Mouse (Mus musculus) heart, embryonic 10.5 days (tissue): ENCODE results near the gene Senp7. TPM values are rescaled to one million over a fixed set of nuclear protein-coding genes. Genes with fewer than 3 reads are reported as not detected.
"Not testable (repeated sequence)": the region's sequence is repeated elsewhere in the genome, so short reads cannot be mapped to it uniquely, and the experiment has no call there.

Experiments used
- DNase-seq: peaks from one replicate; pipeline ENCODE4 v3.0.0-alpha.2; 2017; ENCODE audit warnings: low spot score
- H3K27ac ChIP-seq: fragments of 300-500 bp; sonication (generic); 2 replicates; pipeline ENCODE4 v1.5.1; 2016; ENCODE audit warnings: mild to moderate bottlenecking
- H3K27me3 ChIP-seq: fragments of 300-500 bp; sonication (generic); 2 replicates; pipeline ENCODE4 v1.6.1; 2016; ENCODE audit warnings: mild to moderate bottlenecking; ENCODE audit not compliant: poor library complexity, insufficient read depth, severe bottlenecking
- H3K36me3 ChIP-seq: fragments of 300-500 bp; sonication (generic); 2 replicates; pipeline ENCODE4 v1.6.1; 2016; ENCODE audit warnings: mild to moderate bottlenecking, moderate library complexity
- H3K4me1 ChIP-seq: fragments of 300-500 bp; sonication (generic); 2 replicates; pipeline ENCODE4 v1.6.1; 2016; ENCODE audit warnings: mild to moderate bottlenecking
- H3K4me3 ChIP-seq: fragments of 300-500 bp; sonication (generic); 2 replicates; pipeline ENCODE4 v1.5.1; 2016; ENCODE audit warnings: mild to moderate bottlenecking, moderate library complexity
- H3K9me3 ChIP-seq: fragments of 300-500 bp; sonication (generic); 2 replicates; pipeline ENCODE4 v1.6.1; 2016; ENCODE audit warnings: mild to moderate bottlenecking, moderate library complexity
- WGBS: fragments of 180-500 bp; shearing (Covaris S2); methylation state at CpG from one replicate; pipeline ENCODE4 v1.1.7; 2016; 5-methylcytosine and 5-hydroxymethylcytosine counted together
- polyA plus RNA-seq: library from polyadenylated mRNA; unstranded; fragments of >200 nt; fragmentation: Nextera tagmentation; extraction: Ambion mirVana; gene quantifications from 2 replicates; pipeline ENCODE4 v1.2.1, GENCODE M21; 2016

The Senp7 gene
- polyA plus RNA-seq, 1 experiment from 2014 or later = 23.3 TPM

- WGBS = 80% methylated on average over 6 of the region's 6 CpGs
- 0 out of 2 replicates have a peak overlapping the region, but pooled peaks have one; percentile 42 for H3K27ac ChIP-seq
- peaks cover 5% of the 10 kb centered on the region for H3K4me1 ChIP-seq
- H3K27me3 ChIP-seq = no peaks in the 10 kb centered on the region
- H3K36me3 ChIP-seq = no peaks in the 10 kb centered on the region
- peak; percentile 66 for DNase-seq
- no peaks in the 10 kb centered on the region for H3K9me3 ChIP-seq
- no peak overlapping the region for H3K4me3 ChIP-seq
Measured at GRCm38 (mm10) chr16:56072533-56072932, 24.4 kb downstream of the Senp7 start.

GRCm38 (mm10) chr16:56073150-56073549 lies 25.0 kb downstream of the Senp7 start:
- not testable (repeated sequence) for H3K4me1 ChIP-seq, H3K9me3 ChIP-seq, H3K36me3 ChIP-seq, H3K4me3 ChIP-seq, H3K27me3 ChIP-seq, DNase-seq, H3K27ac ChIP-seq
- 90% methylated on average over 6 of the region's 6 CpGs for whole genome bisulfite sequencing

GRCm38 (mm10) chr16:56074122-56074521 lies 26.0 kb downstream of the Senp7 start:
- DNase-seq = peak; percentile 78
- Histone ChIP-seq H3K27ac (peak overlapping the region; percentile 96; the same call in 1 of the 2 replicates), H3K4me1 (peaks cover 5% of the 10 kb centered on the region), H3K4me3 (no peak overlapping the region), H3K9me3 (no peaks in the 10 kb centered on the region), H3K27me3 (no peaks in the 10 kb centered on the region), H3K36me3 (no peaks in the 10 kb centered on the region)
- WGBS = 79% methylated on average over 1 of the region's 1 CpGs

- peak overlapping the region; percentile 96 for H3K27ac ChIP-seq
- H3K27me3 ChIP-seq = no peaks in the 10 kb centered on the region
- no peaks in the 10 kb centered on the region for H3K9me3 ChIP-seq
- no peak for DNase-seq
- no peak overlapping the region for H3K4me3 ChIP-seq
- H3K4me1 ChIP-seq = peaks cover 5% of the 10 kb centered on the region
- WGBS = 72% methylated on average over 5 of the region's 5 CpGs
- no peaks in the 10 kb centered on the region for H3K36me3 ChIP-seq
Measured at GRCm38 (mm10) chr16:56074565-56074964, 26.4 kb downstream of the Senp7 start.

GRCm38 (mm10) chr16:56075222-56076111 lies 27.3 kb downstream of the Senp7 start:
- Histone ChIP-seq H3K4me3 (peak overlapping the region; percentile 85), H3K9me3 (no peaks in the 10 kb centered on the region), H3K4me1 (peaks cover 5% of the 10 kb centered on the region), H3K27me3 (no peaks in the 10 kb centered on the region), H3K36me3 (no peaks in the 10 kb centered on the region), H3K27ac (peak overlapping the region; percentile 96)
- WGBS = under 1% methylated on average over 43 of the region's 66 CpGs
- DNase-seq = peak; percentile 96

GRCm38 (mm10) chr16:56076121-56076869 lies 28.2 kb downstream of the Senp7 start:
- Histone ChIP-seq H3K27me3 (no peaks in the 10 kb centered on the region), H3K27ac (peak overlapping the region; percentile 96), H3K9me3 (no peaks in the 10 kb centered on the region), H3K4me3 (peak overlapping the region; percentile 85), H3K4me1 (peaks cover 5% of the 10 kb centered on the region), H3K36me3 (no peaks in the 10 kb centered on the region)
- WGBS = 13% methylated on average over 11 of the region's 11 CpGs
- no peak for DNase-seq

- Histone ChIP-seq H3K36me3 (0 out of 2 replicates have a peak, but pooled peaks cover 2% of the 10 kb centered on the region), H3K27ac (no peak overlapping the region), H3K27me3 (no peaks in the 10 kb centered on the region), H3K4me3 (no peak overlapping the region), H3K4me1 (peaks cover 5% of the 10 kb centered on the region), H3K9me3 (no peaks in the 10 kb centered on the region)
- DNase-seq = no peak
- WGBS = 82% methylated on average over 1 of the region's 1 CpGs
Measured at GRCm38 (mm10) chr16:56079419-56079818, 31.3 kb downstream of the Senp7 start.

GRCm38 (mm10) chr16:56081691-56082090 lies 33.6 kb downstream of the Senp7 start:
- H3K27ac ChIP-seq = no peak overlapping the region
- no peaks in the 10 kb centered on the region for H3K9me3 ChIP-seq
- WGBS = 85% methylated on average over 4 of the region's 4 CpGs
- H3K4me3 ChIP-seq = no peak overlapping the region
- no peaks in the 10 kb centered on the region for H3K27me3 ChIP-seq
- no peak for DNase-seq
- H3K36me3 ChIP-seq = 0 out of 2 replicates have a peak, but pooled peaks cover 2% of the 10 kb centered on the region
- peaks cover under 1% of the 10 kb centered on the region for H3K4me1 ChIP-seq

GRCm38 (mm10) chr16:56086336-56086735 lies 38.2 kb downstream of the Senp7 start:
- Histone ChIP-seq H3K27ac (no peak overlapping the region), H3K27me3 (no peaks in the 10 kb centered on the region), H3K36me3 (peaks cover 4% of the 10 kb centered on the region; the same call in 1 of the 2 replicates), H3K4me1 (no peaks in the 10 kb centered on the region), H3K4me3 (no peak overlapping the region), H3K9me3 (no peaks in the 10 kb centered on the region)
- no peak for DNase-seq
- WGBS = 94% methylated on average over 2 of the region's 2 CpGs

GRCm38 (mm10) chr16:56090385-56090784 lies 42.2 kb downstream of the Senp7 start:
- H3K9me3 ChIP-seq = no peaks in the 10 kb centered on the region
- H3K4me3 ChIP-seq = no peak overlapping the region
- no peak for DNase-seq
- WGBS = 91% methylated on average over 2 of the region's 2 CpGs
- H3K36me3 ChIP-seq = peaks cover 6% of the 10 kb centered on the region; the same call in 1 of the 2 replicates
- no peaks in the 10 kb centered on the region for H3K4me1 ChIP-seq
- no peak overlapping the region for H3K27ac ChIP-seq
- no peaks in the 10 kb centered on the region for H3K27me3 ChIP-seq

GRCm38 (mm10) chr16:56096401-56097018 lies 48.4 kb downstream of the Senp7 start:
- not testable (repeated sequence) for H3K27ac ChIP-seq, DNase-seq, H3K4me1 ChIP-seq, H3K4me3 ChIP-seq, H3K27me3 ChIP-seq, H3K9me3 ChIP-seq
- H3K36me3 ChIP-seq = peaks cover 44% of the 10 kb centered on the region

- peaks cover 34% of the 10 kb centered on the region for H3K36me3 ChIP-seq
- no peak overlapping the region for H3K4me3 ChIP-seq
- no peak for DNase-seq
- no peaks in the 10 kb centered on the region for H3K9me3 ChIP-seq
- H3K4me1 ChIP-seq = no peaks in the 10 kb centered on the region
- no peaks in the 10 kb centered on the region for H3K27me3 ChIP-seq
- no peak overlapping the region for H3K27ac ChIP-seq
- WGBS = 83% methylated on average over 3 of the region's 3 CpGs
Measured at GRCm38 (mm10) chr16:56115706-56116105, 67.6 kb downstream of the Senp7 start.

- Histone ChIP-seq H3K27me3 (no peaks in the 10 kb centered on the region), H3K9me3 (no peaks in the 10 kb centered on the region), H3K4me3 (no peak overlapping the region), H3K27ac (no peak overlapping the region), H3K4me1 (no peaks in the 10 kb centered on the region), H3K36me3 (peaks cover 35% of the 10 kb centered on the region)
- DNase-seq = no peak
- 87% methylated on average over 5 of the region's 5 CpGs for WGBS
Measured at GRCm38 (mm10) chr16:56116155-56116554, 68.0 kb downstream of the Senp7 start.
